Mouse (Mus musculus): ENCODE results near the gene Paip2b. TPM values are rescaled to one million over a fixed set of nuclear protein-coding genes. Genes with fewer than 3 reads are reported as not detected.

The Paip2b gene
- polyA plus RNA-seq, 1 experiment: 14.4 TPM

DNA sequence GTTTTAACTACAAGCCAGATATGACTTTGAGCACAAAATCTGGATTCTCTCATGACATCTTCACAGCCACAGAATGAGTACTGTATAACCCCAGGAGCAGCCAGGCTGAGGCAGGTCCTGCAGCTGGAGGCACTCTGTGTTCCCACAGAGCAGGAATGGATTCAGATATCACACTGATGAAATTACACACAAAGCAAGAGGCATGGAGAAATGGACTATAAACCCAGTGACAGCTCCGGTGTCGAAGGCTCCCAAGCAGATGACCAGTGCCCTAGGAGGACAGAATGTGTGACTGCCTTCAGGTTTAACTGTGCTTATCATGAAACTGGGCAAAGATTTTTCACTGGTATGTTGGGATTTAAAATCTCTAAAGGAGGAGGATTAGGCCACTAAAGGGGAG, 14.6 kb upstream of the Paip2b start:
- no peak overlapping the region for H3ac ChIP-seq (ENCODE audit: control insufficient read depth, insufficient read length)
- H3K4me3 ChIP-seq: no peak overlapping the region
- peaks cover 18% of the 10 kb centered on the region for H3K27me3 ChIP-seq (ENCODE audit: control insufficient read depth, insufficient read depth, insufficient read length)
- TF ChIP-seq TCF3 (IDR thresholded peaks at IDR 0.05; ENCODE audit: insufficient read length, low read depth) (no peak), SRF (IDR thresholded peaks at IDR 0.05; ENCODE audit: control insufficient read depth, insufficient read length, low read depth) (no peak), MYOD1 (IDR thresholded peaks at IDR 0.05; ENCODE audit: control insufficient read depth in 1 of 3, insufficient read length in 2 of 3, low read depth in 2 of 3) (no peak), REST (IDR thresholded peaks at IDR 0.05; ENCODE audit: insufficient read depth, insufficient read length) (no peak), TCF12 (IDR thresholded peaks at IDR 0.05; ENCODE audit: insufficient read depth, poor library complexity, severe bottlenecking) (no peak), POLR2AphosphoS2 (IDR thresholded peaks at IDR 0.05; ENCODE audit: insufficient read length, low read depth) (no peak), CEBPB (IDR thresholded peaks at IDR 0.05; ENCODE audit: insufficient read depth, poor library complexity, severe bottlenecking) (no peak), MYOG (IDR thresholded peaks at IDR 0.05; ENCODE audit: control insufficient read depth in 1 of 3, insufficient read depth in 1 of 3, insufficient read length in 2 of 3, low read depth in 2 of 3) (no peak), E2F4 (IDR thresholded peaks at IDR 0.05; ENCODE audit: insufficient read depth) (no peak), MAX (IDR thresholded peaks at IDR 0.05; ENCODE audit: low read depth) (no peak), POLR2A (IDR thresholded peaks at IDR 0.05; ENCODE audit: insufficient read length, low read depth) (no peak), USF1 (IDR thresholded peaks at IDR 0.05; ENCODE audit: low read depth) (no peak)
- no peak overlapping the region for H3K4me2 ChIP-seq (ENCODE audit: low read depth)
- no peaks in the 10 kb centered on the region for H3K79me2 ChIP-seq (ENCODE audit: control insufficient read depth, insufficient read depth)
- no peaks in the 10 kb centered on the region for H3K36me3 ChIP-seq (ENCODE audit: control insufficient read depth, insufficient read depth)

DNA sequence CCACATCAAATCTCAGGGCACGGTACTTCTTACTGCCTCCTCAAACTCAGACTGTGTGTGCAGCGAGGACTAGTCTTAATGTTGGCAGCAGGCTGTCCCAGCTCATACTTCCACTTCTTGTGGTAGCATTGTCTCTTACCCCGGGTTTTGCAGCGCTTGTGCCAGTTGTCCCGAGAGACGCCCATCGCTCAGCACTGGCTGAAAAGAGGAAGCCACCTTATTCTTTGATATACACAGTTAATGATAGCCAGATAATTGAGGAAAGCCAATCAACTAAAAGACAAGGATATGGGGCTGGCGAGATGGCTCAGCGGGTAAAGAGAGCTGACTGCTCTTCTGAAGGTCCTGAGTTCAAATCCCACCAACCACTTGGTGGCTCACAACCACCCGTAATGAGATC, 13.4 kb upstream of the Paip2b start:
- no peak overlapping the region for H3ac ChIP-seq (ENCODE audit: control insufficient read depth, insufficient read length)
- H3K4me3 ChIP-seq: no peak overlapping the region
- H3K4me2 ChIP-seq (ENCODE audit: low read depth): no peak overlapping the region
- H3K79me2 ChIP-seq (ENCODE audit: control insufficient read depth, insufficient read depth): no peaks in the 10 kb centered on the region
- H3K36me3 ChIP-seq (ENCODE audit: control insufficient read depth, insufficient read depth): no peaks in the 10 kb centered on the region
- TF ChIP-seq MAX (IDR thresholded peaks at IDR 0.05; ENCODE audit: low read depth): no peak
- TF ChIP-seq REST (IDR thresholded peaks at IDR 0.05; ENCODE audit: insufficient read depth, insufficient read length): no peak
- no peak for TF ChIP-seq SRF (IDR thresholded peaks at IDR 0.05; ENCODE audit: control insufficient read depth, insufficient read length, low read depth)
- TF ChIP-seq POLR2AphosphoS2 (IDR thresholded peaks at IDR 0.05; ENCODE audit: insufficient read length, low read depth): no peak
- TF ChIP-seq MYOG (IDR thresholded peaks at IDR 0.05; ENCODE audit: control insufficient read depth in 1 of 3, insufficient read depth in 1 of 3, insufficient read length in 2 of 3, low read depth in 2 of 3): no peak
- no peak for TF ChIP-seq TCF12 (IDR thresholded peaks at IDR 0.05; ENCODE audit: insufficient read depth, poor library complexity, severe bottlenecking)
- TF ChIP-seq CEBPB (IDR thresholded peaks at IDR 0.05; ENCODE audit: insufficient read depth, poor library complexity, severe bottlenecking): no peak
- no peak for TF ChIP-seq MYOD1 (IDR thresholded peaks at IDR 0.05; ENCODE audit: control insufficient read depth in 1 of 3, insufficient read length in 2 of 3, low read depth in 2 of 3)
- TF ChIP-seq E2F4 (IDR thresholded peaks at IDR 0.05; ENCODE audit: insufficient read depth): no peak
- no peak for TF ChIP-seq USF1 (IDR thresholded peaks at IDR 0.05; ENCODE audit: low read depth)
- TF ChIP-seq POLR2A (IDR thresholded peaks at IDR 0.05; ENCODE audit: insufficient read length, low read depth): no peak
- TF ChIP-seq TCF3 (IDR thresholded peaks at IDR 0.05; ENCODE audit: insufficient read length, low read depth): no peak
- peaks cover 18% of the 10 kb centered on the region for H3K27me3 ChIP-seq (ENCODE audit: control insufficient read depth, insufficient read depth, insufficient read length)

DNA sequence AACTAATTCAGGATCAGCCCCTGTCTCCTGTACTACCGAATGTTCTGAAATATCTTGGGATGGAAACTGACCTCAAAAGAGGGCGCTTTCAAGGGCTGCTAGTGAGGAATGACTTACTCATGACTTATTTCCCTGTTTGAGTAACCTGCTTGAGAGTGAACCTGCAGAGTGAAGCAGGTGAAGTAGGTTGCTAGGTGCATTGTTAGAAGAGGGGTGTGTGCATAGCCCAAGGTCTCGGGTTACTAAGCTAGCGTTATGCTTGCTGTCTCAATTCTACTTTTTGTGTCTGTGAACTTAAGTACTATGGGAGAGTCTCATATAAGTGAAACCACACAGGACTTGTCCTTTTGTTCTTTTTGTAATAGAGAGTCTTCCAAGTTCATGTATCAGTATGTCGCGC, 8.5 kb upstream of the Paip2b start:
- H3K4me2 ChIP-seq (ENCODE audit: low read depth): no peak overlapping the region

DNA sequence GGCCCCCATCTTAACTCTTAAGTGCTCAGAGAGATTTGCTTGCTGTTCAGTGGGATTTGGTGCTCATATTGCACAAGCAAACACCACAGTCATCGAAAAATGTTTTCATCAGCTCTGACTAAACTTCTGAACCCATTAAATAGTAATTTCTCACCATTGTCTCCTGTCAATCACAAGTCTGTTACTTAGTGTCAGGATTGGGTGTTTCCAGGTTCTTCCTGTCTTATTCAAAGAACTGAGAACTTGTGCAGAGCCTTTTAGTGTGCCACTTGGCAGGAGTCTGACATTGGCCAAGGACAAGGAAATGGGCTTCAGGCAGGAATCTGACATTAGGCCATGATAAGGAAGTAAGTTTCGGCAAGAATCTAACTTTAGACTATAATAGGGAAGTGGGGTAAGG, 6.5 kb upstream of the Paip2b start:
- Histone ChIP-seq H3ac (ENCODE audit: control insufficient read depth, insufficient read length) (no peak overlapping the region), H3K27me3 (ENCODE audit: control insufficient read depth, insufficient read depth, insufficient read length) (peaks cover 16% of the 10 kb centered on the region), H3K79me2 (ENCODE audit: control insufficient read depth, insufficient read depth) (no peaks in the 10 kb centered on the region), H3K4me2 (ENCODE audit: low read depth) (no peak overlapping the region), H3K4me3 (no peak overlapping the region), H3K36me3 (ENCODE audit: control insufficient read depth, insufficient read depth) (no peaks in the 10 kb centered on the region)
- TF ChIP-seq POLR2AphosphoS2 (IDR thresholded peaks at IDR 0.05; ENCODE audit: insufficient read length, low read depth) (no peak), TCF12 (IDR thresholded peaks at IDR 0.05; ENCODE audit: insufficient read depth, poor library complexity, severe bottlenecking) (no peak), SRF (IDR thresholded peaks at IDR 0.05; ENCODE audit: control insufficient read depth, insufficient read length, low read depth) (no peak), POLR2A (IDR thresholded peaks at IDR 0.05; ENCODE audit: insufficient read length, low read depth) (no peak), MYOG (IDR thresholded peaks at IDR 0.05; ENCODE audit: control insufficient read depth in 1 of 3, insufficient read depth in 1 of 3, insufficient read length in 2 of 3, low read depth in 2 of 3) (no peak), TCF3 (IDR thresholded peaks at IDR 0.05; ENCODE audit: insufficient read length, low read depth) (no peak), REST (IDR thresholded peaks at IDR 0.05; ENCODE audit: insufficient read depth, insufficient read length) (no peak), MAX (IDR thresholded peaks at IDR 0.05; ENCODE audit: low read depth) (no peak), CEBPB (IDR thresholded peaks at IDR 0.05; ENCODE audit: insufficient read depth, poor library complexity, severe bottlenecking) (no peak)

More for the DNA sequence above, 8.5 kb upstream of the Paip2b start:
- Histone ChIP-seq H3K4me3 (no peak overlapping the region), H3K79me2 (ENCODE audit: control insufficient read depth, insufficient read depth) (no peaks in the 10 kb centered on the region), H3ac (ENCODE audit: control insufficient read depth, insufficient read length) (no peak overlapping the region), H3K27me3 (ENCODE audit: control insufficient read depth, insufficient read depth, insufficient read length) (peaks cover 16% of the 10 kb centered on the region), H3K36me3 (ENCODE audit: control insufficient read depth, insufficient read depth) (no peaks in the 10 kb centered on the region)
- TF ChIP-seq TCF3 (IDR thresholded peaks at IDR 0.05; ENCODE audit: insufficient read length, low read depth) (no peak), E2F4 (IDR thresholded peaks at IDR 0.05; ENCODE audit: insufficient read depth) (no peak), MAX (IDR thresholded peaks at IDR 0.05; ENCODE audit: low read depth) (no peak), POLR2AphosphoS2 (IDR thresholded peaks at IDR 0.05; ENCODE audit: insufficient read length, low read depth) (no peak), SRF (IDR thresholded peaks at IDR 0.05; ENCODE audit: control insufficient read depth, insufficient read length, low read depth) (no peak), REST (IDR thresholded peaks at IDR 0.05; ENCODE audit: insufficient read depth, insufficient read length) (no peak), CEBPB (IDR thresholded peaks at IDR 0.05; ENCODE audit: insufficient read depth, poor library complexity, severe bottlenecking) (no peak), POLR2A (IDR thresholded peaks at IDR 0.05; ENCODE audit: insufficient read length, low read depth) (no peak), MYOG (IDR thresholded peaks at IDR 0.05; ENCODE audit: control insufficient read depth in 1 of 3, insufficient read depth in 1 of 3, insufficient read length in 2 of 3, low read depth in 2 of 3) (no peak), USF1 (IDR thresholded peaks at IDR 0.05; ENCODE audit: low read depth) (no peak), MYOD1 (IDR thresholded peaks at IDR 0.05; ENCODE audit: control insufficient read depth in 1 of 3, insufficient read length in 2 of 3, low read depth in 2 of 3) (no peak), TCF12 (IDR thresholded peaks at IDR 0.05; ENCODE audit: insufficient read depth, poor library complexity, severe bottlenecking) (no peak)

All from myocyte (in vitro differentiated cells).